Comparison of ENCODE assay signal across 9 mouse cellular contexts in genomic region chr17:63660841-63661481, GRCm38 (mm10).
A peak's percentile ranks its signal among the peaks of the same experiment; 100 is the strongest.
DNase-seq lines count a peak whose midpoint lies in the region; ATAC-seq lines count a peak whose summit lies in the region.
"Had no signal": no experiment of that assay in that cellular context is flagged by ENCODE, and none has a peak within 500 bp of the region (broad histone marks: within the 10 kb centered on the region; RNA-seq: fewer than 3 reads in every experiment).

No protein-coding gene starts in this region.

- intact Hi-C loops in heart, postnatal 25 days (cut with DNase I): no loop called here
- intact Hi-C loops in left cerebral cortex, postnatal 25 days (cut with DNase I): loop anchor here (5.0 kb wide), 1 partner anchor 61 kb away; no protein-coding TSS in a partner anchor

- WGBS in embryonic facial prominence, embryonic 14.5 days: 41% methylated on average over 13 of the region's 13 CpGs
- 52% methylated on average over 13 of the region's 13 CpGs for WGBS in stomach, embryonic 16.5 days
- WGBS in forebrain, embryonic 13.5 days: 88% methylated on average over 13 of the region's 13 CpGs

- peak overlapping the region; percentile 74 for H3K27ac ChIP-seq in embryonic facial prominence, embryonic 14.5 days (replicated peaks; ENCODE audit: low read depth, low read length)
- H3K27ac ChIP-seq in stomach, embryonic 16.5 days (ENCODE audit: low read length): peak overlapping the region; percentile 94
- no peak overlapping the region for H3K27ac ChIP-seq in forebrain, embryonic 13.5 days

- no peaks in the 10 kb centered on the region for H3K9me3 ChIP-seq in embryonic facial prominence, embryonic 14.5 days (ENCODE audit: control insufficient read depth, low read length)
- no peaks in the 10 kb centered on the region for H3K9me3 ChIP-seq in stomach, embryonic 16.5 days (replicated peaks; ENCODE audit: control insufficient read depth, low read length)
- no peaks in the 10 kb centered on the region for H3K9me3 ChIP-seq in forebrain, embryonic 13.5 days (replicated peaks)

- H3K4me3 ChIP-seq in embryonic facial prominence, embryonic 14.5 days (ENCODE audit: low read depth, low read length): no peak overlapping the region
- no peak overlapping the region for H3K4me3 ChIP-seq in stomach, embryonic 16.5 days (replicated peaks; ENCODE audit: low read length)
- no peak overlapping the region for H3K4me3 ChIP-seq in forebrain, embryonic 13.5 days
- H3K4me3 ChIP-seq: megakaryocyte, embryonic 14.5 days had no signal

- no peak overlapping the region for H3K9ac ChIP-seq in embryonic facial prominence, embryonic 14.5 days (ENCODE audit: low read depth, low read length)
- H3K9ac ChIP-seq in stomach, embryonic 16.5 days (ENCODE audit: low read length): no peak overlapping the region
- H3K9ac ChIP-seq in forebrain, embryonic 13.5 days: no peak overlapping the region

- no peaks in the 10 kb centered on the region for H3K36me3 ChIP-seq in embryonic facial prominence, embryonic 14.5 days (ENCODE audit: control insufficient read depth, insufficient read depth, low read length)
- H3K36me3 ChIP-seq in stomach, embryonic 16.5 days (ENCODE audit: control insufficient read depth, insufficient read depth, low read length): no peaks in the 10 kb centered on the region
- no peaks in the 10 kb centered on the region for H3K36me3 ChIP-seq in forebrain, embryonic 13.5 days (ENCODE audit: poor library complexity, severe bottlenecking)

- no peaks in the 10 kb centered on the region for H3K27me3 ChIP-seq in embryonic facial prominence, embryonic 14.5 days (replicated peaks; ENCODE audit: control insufficient read depth, insufficient read depth, low read length)
- no peaks in the 10 kb centered on the region for H3K27me3 ChIP-seq in stomach, embryonic 16.5 days (ENCODE audit: control insufficient read depth, insufficient read depth, low read length)
- no peaks in the 10 kb centered on the region for H3K27me3 ChIP-seq in forebrain, embryonic 13.5 days
- H3K27me3 ChIP-seq: megakaryocyte, embryonic 14.5 days had no signal

- DNase-seq in ES-CJ7 (ENCODE audit: low read depth, low spot score): peak; percentile 31
- DNase-seq in embryonic facial prominence, embryonic 14.5 days (ENCODE audit: low spot score): peak; percentile 96
- DNase-seq in heart, postnatal 25 days (ENCODE audit: low spot score): peak; percentile 56
- DNase-seq in left cerebral cortex, postnatal 25 days (ENCODE audit: low spot score in 2 of 2): peak; percentile 54 to 90
- DNase-seq in adrenal gland, adult (ENCODE audit: inconsistent age in 2 of 2, low spot score in 1 of 2): no peak
- DNase-seq in urinary bladder, postnatal 25 days (ENCODE audit: low spot score): no peak

- no peaks in the 10 kb centered on the region; the same call in 1 of the 2 replicates for H3K4me1 ChIP-seq in embryonic facial prominence, embryonic 14.5 days (ENCODE audit: control insufficient read depth, insufficient read depth, low read length)
- H3K4me1 ChIP-seq in stomach, embryonic 16.5 days (ENCODE audit: control insufficient read depth, insufficient read depth, low read length): no peaks in the 10 kb centered on the region
- H3K4me1 ChIP-seq in forebrain, embryonic 13.5 days: no peaks in the 10 kb centered on the region
- H3K4me1 ChIP-seq: megakaryocyte, embryonic 14.5 days had no signal

- peak; percentile 79 for ATAC-seq in embryonic facial prominence, embryonic 14.5 days (ENCODE audit: low read depth)
- peak; percentile 83 for ATAC-seq in stomach, embryonic 16.5 days (ENCODE audit: insufficient read depth, low FRiP score)
- ATAC-seq in forebrain, embryonic 13.5 days: no peak

- H3K4me2 ChIP-seq in embryonic facial prominence, embryonic 14.5 days (ENCODE audit: low read depth, low read length): no peak overlapping the region
- no peak overlapping the region for H3K4me2 ChIP-seq in stomach, embryonic 16.5 days (ENCODE audit: low read depth, low read length)
- no peak overlapping the region for H3K4me2 ChIP-seq in forebrain, embryonic 13.5 days

Comparison
In these comparisons a context has a peak if more than half of its experiments do, and no peak if none do; other contexts are left out.
1. DNase-seq: peak in ES-CJ7 (single experiment), embryonic facial prominence, embryonic 14.5 days (single experiment), heart, postnatal 25 days (single experiment) and left cerebral cortex, postnatal 25 days (2 of 2); none in adrenal gland, adult (0 of 2) and urinary bladder, postnatal 25 days (single experiment).